Mouse (Mus musculus) forebrain, embryonic 16.5 days (tissue): Measurements from ENCODE around the gene Zdhhc15. TPM values are rescaled to one million over a fixed set of nuclear protein-coding genes. Genes with fewer than 3 reads are reported as not detected.

ENCODE experiments used
- polyA plus RNA-seq: library from polyadenylated mRNA; unstranded; fragments of >200 nt; fragmentation: Nextera tagmentation; extraction: Ambion mirVana; gene quantifications from 2 replicates; pipeline ENCODE4 v1.2.1, GENCODE M21; 2015

Gene Zdhhc15
- polyA plus RNA-seq, 1 experiment from 2014 or later, result 3.9 TPM

Other genes starting within 250 kb of the Zdhhc15 start
- 1.4 and 1.9 TPM in 2 replicates for gene Uprt, start 188.2 kb downstream of the Zdhhc15 start, polyA plus RNA-seq
- gene Magee2, start 186.2 kb upstream of the Zdhhc15 start, polyA plus RNA-seq, result 23.2 and 26.9 TPM in 2 replicates